Mouse (Mus musculus) intestine, postnatal 0 days (tissue): Measurements from ENCODE around the gene Zfp609. TPM values are rescaled to one million over a fixed set of nuclear protein-coding genes. Genes with fewer than 3 reads are reported as not detected.

Experiments used
- ATAC-seq: fragments of 200-750 bp; cut with Nextera tagmentation; 2 replicates; pipeline ENCODE4 v1.8.0; 2017; ENCODE audit warnings: mild to moderate bottlenecking, moderate TSS enrichment, moderate library complexity
- H3K27ac ChIP-seq: fragments of 300-500 bp; sonication (generic); 2 replicates; pipeline ENCODE4 v1.5.1; 2014; ENCODE audit warnings: mild to moderate bottlenecking, low read depth, low read length, moderate library complexity
- H3K27me3 ChIP-seq: fragments of 300-500 bp; sonication (generic); replicated peaks from 2 replicates; pipeline ENCODE4 v1.6.1; 2014; ENCODE audit warnings: low read length, mixed read lengths; ENCODE audit not compliant: control insufficient read depth, insufficient read depth
- H3K36me3 ChIP-seq: fragments of 300-500 bp; sonication (generic); 2 replicates; pipeline ENCODE4 v1.6.1; 2014; ENCODE audit warnings: mild to moderate bottlenecking, moderate library complexity; ENCODE audit not compliant: control insufficient read depth, insufficient read depth
- H3K4me1 ChIP-seq: fragments of 300-500 bp; sonication (generic); replicated peaks from 2 replicates; pipeline ENCODE4 v1.6.1; 2014; ENCODE audit warnings: antibody characterized with exemption, low read length, mixed read lengths; ENCODE audit not compliant: control insufficient read depth, insufficient read depth
- H3K4me2 ChIP-seq: fragments of 300-500 bp; sonication (generic); replicated peaks from 2 replicates; pipeline ENCODE4 v1.6.1; 2014; ENCODE audit warnings: low read depth, mild to moderate bottlenecking, moderate library complexity
- H3K4me3 ChIP-seq: fragments of 300-500 bp; sonication (generic); 2 replicates; pipeline ENCODE4 v1.5.1; 2014; ENCODE audit warnings: low read depth, low read length
- H3K9ac ChIP-seq: fragments of 300-500 bp; sonication (generic); 2 replicates; pipeline ENCODE4 v1.6.1; 2014; ENCODE audit warnings: mild to moderate bottlenecking, low read depth, low read length
- H3K9me3 ChIP-seq: fragments of 300-500 bp; sonication (generic); 2 replicates; pipeline ENCODE4 v1.6.1; 2016; ENCODE audit warnings: mixed run types; ENCODE audit not compliant: control insufficient read depth
- CTCF ChIP-seq: sonication (generic); IDR thresholded peaks from 2 replicates; pipeline ENCODE4 v1.5.1; 2016; ENCODE audit warnings: low read depth, mild to moderate bottlenecking, control low read depth, antibody characterized with exemption, moderate library complexity
- WGBS: fragments of 180-500 bp; shearing (Covaris S2); extraction: QIAGEN DNeasy Blood & Tissue Kit; methylation state at CpG from one replicate; pipeline ENCODE4 v1.1.7; 2014; 5-methylcytosine and 5-hydroxymethylcytosine counted together
- polyA plus RNA-seq: library from polyadenylated mRNA; unstranded; fragments of >200 nt; fragmentation: Nextera tagmentation; extraction: Ambion mirVana; gene quantifications from 2 replicates; pipeline ENCODE4 v1.2.1, GENCODE M21; 2015

Gene Zfp609
- polyA plus RNA-seq, 1 experiment from 2014 or later: 3.1 TPM

DNA sequence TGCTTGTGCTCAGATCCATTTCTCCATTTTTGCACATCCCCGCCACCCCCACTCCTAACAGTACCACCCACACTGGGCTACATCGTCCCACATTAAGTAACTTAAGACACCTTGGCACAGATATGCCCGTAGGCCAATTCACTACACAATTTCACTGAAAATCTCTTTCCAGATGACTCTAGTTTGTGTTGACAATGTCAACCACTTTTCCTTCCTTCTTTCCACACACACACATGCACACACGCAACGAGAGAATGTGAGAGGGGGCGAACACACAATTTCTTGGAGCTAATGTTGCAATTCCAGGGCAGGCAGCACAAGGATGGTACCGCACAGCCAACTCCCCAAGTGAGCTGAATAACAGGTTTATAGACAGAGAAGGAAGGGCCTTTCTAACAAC lies 75.5 kb downstream of the Zfp609 start:
- TF ChIP-seq CTCF: no peak
- 91% methylated on average over 7 of the region's 7 CpGs for WGBS
- H3K9me3 ChIP-seq: no peaks in the 10 kb centered on the region
- ATAC-seq: no peak
- H3K27me3 ChIP-seq: no peaks in the 10 kb centered on the region
- H3K27ac ChIP-seq: no peak overlapping the region
- no peaks in the 10 kb centered on the region for H3K4me1 ChIP-seq
- no peak overlapping the region for H3K4me2 ChIP-seq
- H3K9ac ChIP-seq: no peak overlapping the region
- H3K4me3 ChIP-seq: no peak overlapping the region
- H3K36me3 ChIP-seq: no peaks in the 10 kb centered on the region

DNA sequence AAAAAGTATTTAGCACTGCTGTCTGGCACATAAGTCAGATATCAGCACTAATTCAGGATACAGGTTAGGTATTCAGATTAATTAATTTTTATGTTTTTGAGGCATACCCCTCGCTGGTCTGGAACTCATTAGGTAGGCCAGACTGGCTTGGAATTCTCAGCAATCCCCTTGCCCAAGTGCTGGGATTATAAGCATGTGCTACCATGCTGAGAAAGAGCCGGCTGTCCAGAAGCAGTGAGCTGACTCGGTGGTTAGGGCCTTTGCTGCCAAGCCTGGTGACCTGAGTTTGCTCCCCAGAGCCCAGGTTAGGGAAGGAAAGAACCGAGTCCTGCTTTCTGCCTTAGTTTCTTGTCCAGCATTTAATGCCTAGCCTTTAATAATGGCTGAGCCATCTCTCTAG lies 79.3 kb downstream of the Zfp609 start:
- no peak overlapping the region for H3K4me3 ChIP-seq
- H3K4me1 ChIP-seq: no peaks in the 10 kb centered on the region
- no peak for ATAC-seq
- no peaks in the 10 kb centered on the region for H3K9me3 ChIP-seq
- H3K4me2 ChIP-seq: no peak overlapping the region
- 71% methylated on average over 4 of the region's 4 CpGs for WGBS
- no peaks in the 10 kb centered on the region for H3K36me3 ChIP-seq
- no peak overlapping the region for H3K27ac ChIP-seq
- no peak for TF ChIP-seq CTCF
- no peaks in the 10 kb centered on the region for H3K27me3 ChIP-seq
- H3K9ac ChIP-seq: no peak overlapping the region

DNA sequence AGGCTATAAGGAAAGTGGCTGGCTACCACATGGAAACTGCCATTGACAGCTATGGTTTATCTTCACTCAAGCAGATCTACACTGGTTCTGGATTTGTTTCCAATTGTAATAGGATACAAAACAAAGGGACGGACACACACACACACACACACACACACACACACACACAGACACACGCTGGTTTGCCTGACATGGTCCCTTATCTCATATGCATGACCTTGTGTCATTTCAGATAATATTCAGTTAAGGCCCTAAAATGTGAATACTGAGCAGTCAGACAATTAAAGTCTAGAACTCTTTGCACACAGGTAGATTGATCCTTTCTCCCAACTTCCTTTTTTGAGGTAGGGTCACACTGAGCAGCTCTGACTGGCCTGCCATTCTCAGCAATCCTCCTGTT lies 80.9 kb downstream of the Zfp609 start:
- H3K4me2 ChIP-seq: no peak overlapping the region
- H3K9me3 ChIP-seq: no peaks in the 10 kb centered on the region
- no peaks in the 10 kb centered on the region for H3K36me3 ChIP-seq
- H3K9ac ChIP-seq: no peak overlapping the region
- H3K27ac ChIP-seq: no peak overlapping the region
- no peaks in the 10 kb centered on the region for H3K27me3 ChIP-seq
- no peak for TF ChIP-seq CTCF
- ATAC-seq: no peak
- 60% methylated on average over 2 of the region's 2 CpGs for WGBS
- H3K4me1 ChIP-seq: no peaks in the 10 kb centered on the region
- no peak overlapping the region for H3K4me3 ChIP-seq

DNA sequence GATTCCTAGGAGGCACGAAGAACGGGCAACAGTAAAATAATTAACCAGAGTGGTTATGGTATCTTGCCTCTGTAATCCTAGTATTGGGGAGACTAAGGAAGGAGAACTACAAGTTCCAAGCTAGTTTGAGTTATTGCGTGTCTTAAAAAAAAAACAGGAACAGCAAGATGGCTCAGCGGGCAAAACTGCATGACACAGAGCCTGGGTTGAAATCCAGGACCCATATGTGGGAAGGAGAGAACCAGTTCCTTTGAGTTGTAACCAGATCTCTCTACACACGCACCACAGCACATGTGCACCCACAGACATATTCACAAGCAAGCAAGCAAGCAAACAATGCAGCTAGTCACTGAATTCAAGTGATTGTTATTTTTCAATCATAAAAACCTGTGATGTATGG lies 81.9 kb downstream of the Zfp609 start:
- no peaks in the 10 kb centered on the region for H3K9me3 ChIP-seq
- no peaks in the 10 kb centered on the region for H3K4me1 ChIP-seq
- no peaks in the 10 kb centered on the region for H3K27me3 ChIP-seq
- H3K27ac ChIP-seq: no peak overlapping the region
- H3K36me3 ChIP-seq: no peaks in the 10 kb centered on the region
- no peak for TF ChIP-seq CTCF
- H3K9ac ChIP-seq: no peak overlapping the region
- H3K4me2 ChIP-seq: no peak overlapping the region
- ATAC-seq: no peak
- no peak overlapping the region for H3K4me3 ChIP-seq
- 69% methylated on average over 5 of the region's 5 CpGs for WGBS

DNA sequence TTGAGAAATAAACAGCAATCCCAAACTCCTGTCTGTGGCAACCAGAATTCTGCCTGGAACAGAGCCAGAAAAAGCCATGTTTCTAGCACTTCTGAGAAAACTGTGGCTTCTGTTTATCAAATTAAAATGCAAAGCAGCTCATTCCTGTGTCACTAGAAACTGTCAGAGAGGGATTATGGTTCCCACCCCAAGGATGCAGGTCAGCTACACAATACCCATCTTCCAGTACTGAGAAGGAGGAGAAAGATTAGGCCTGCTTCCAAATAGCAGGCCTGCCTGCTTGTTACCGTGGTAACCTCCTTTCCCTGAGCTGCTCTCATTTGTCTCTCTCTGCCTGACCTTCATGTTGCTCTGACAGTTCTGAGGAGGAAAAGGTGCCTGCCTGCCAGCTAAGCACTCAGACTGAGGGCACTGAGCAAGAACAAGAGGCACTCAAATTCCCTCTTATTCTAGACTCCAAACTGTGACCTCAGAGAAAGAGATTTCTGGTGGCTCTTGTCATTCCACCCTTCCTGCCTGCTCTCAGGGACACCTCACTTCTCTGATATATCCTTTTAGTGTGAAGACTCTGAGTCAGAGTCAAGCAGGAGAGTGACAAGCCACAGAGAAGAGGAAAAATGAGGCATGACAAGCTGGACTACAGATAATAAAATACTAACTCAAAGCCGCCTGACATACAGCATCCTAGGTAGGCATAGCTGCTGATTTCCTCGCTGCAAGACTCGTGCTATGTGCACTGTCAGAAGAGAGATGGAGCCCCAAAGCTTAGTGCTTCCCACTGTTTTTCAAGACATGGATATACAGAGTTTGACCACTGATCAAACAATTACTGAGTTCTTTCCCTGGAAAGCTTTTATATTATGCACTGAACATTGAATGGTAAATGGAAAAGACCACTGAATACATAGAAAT lies 82.9 kb downstream of the Zfp609 start:
- H3K4me2 ChIP-seq: no peak overlapping the region
- H3K9ac ChIP-seq: no peak overlapping the region
- 47% methylated on average over 4 of the region's 4 CpGs for WGBS
- no peaks in the 10 kb centered on the region for H3K4me1 ChIP-seq
- H3K27ac ChIP-seq: no peak overlapping the region
- ATAC-seq: no peak
- no peaks in the 10 kb centered on the region for H3K9me3 ChIP-seq
- H3K27me3 ChIP-seq: no peaks in the 10 kb centered on the region
- TF ChIP-seq CTCF: no peak
- H3K4me3 ChIP-seq: no peak overlapping the region
- no peaks in the 10 kb centered on the region for H3K36me3 ChIP-seq

DNA sequence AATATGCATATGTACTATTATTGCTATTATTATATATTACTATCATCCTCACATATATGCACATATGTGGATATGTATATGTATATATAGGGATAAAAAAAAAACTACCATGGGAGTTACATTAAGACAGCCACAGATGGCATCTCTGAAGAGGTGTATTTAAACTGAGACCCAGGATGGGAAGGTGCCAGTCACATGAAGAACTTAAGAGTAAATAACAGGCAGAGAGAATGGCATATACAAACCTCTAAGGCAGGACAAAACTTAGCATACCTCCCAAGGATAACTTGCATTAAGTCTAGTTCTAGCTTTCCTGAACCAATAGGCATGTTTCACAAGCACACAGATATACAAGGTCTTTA lies 83.6 kb downstream of the Zfp609 start:
- Histone ChIP-seq H3K4me2 (no peak overlapping the region), H3K9me3 (no peaks in the 10 kb centered on the region), H3K36me3 (no peaks in the 10 kb centered on the region), H3K27ac (no peak overlapping the region), H3K27me3 (no peaks in the 10 kb centered on the region), H3K4me3 (no peak overlapping the region), H3K4me1 (no peaks in the 10 kb centered on the region), H3K9ac (no peak overlapping the region)
- ATAC-seq: no peak
- no peak for TF ChIP-seq CTCF
